Mouse (Mus musculus) adrenal gland, postnatal 14 days (tissue): ENCODE results near the gene Fsd2. TPM values are rescaled to one million over a fixed set of nuclear protein-coding genes. Genes with fewer than 3 reads are reported as not detected.
A peak's percentile ranks its signal among the peaks of the same experiment; 100 is the strongest.

Experiments
- DNase-seq: peaks from one replicate; pipeline ENCODE4 v3.0.0; 2021; ENCODE audit warnings: mixed read lengths
- long read RNA-seq, 2 experiments: library from polyadenylated mRNA; stranded (forward); transcript quantifications; one replicate each; pipeline ENCODE4 v2.0.0; 2021
- total RNA-seq: library from RNA; stranded (reverse); gene quantifications from 2 replicates; pipeline ENCODE4 v1.2.3, GENCODE M21; 2021

The Fsd2 gene
- 1.3 and 2.0 TPM in 2 replicates for total RNA-seq
- long read RNA-seq, experiment 1: 0 reads
- long read RNA-seq, experiment 2, partial matches to known transcripts: 0 of 1 reads
- long read RNA-seq, experiment 2, other reads (novel, unspliced or antisense): 1 of 1 reads

DNA sequence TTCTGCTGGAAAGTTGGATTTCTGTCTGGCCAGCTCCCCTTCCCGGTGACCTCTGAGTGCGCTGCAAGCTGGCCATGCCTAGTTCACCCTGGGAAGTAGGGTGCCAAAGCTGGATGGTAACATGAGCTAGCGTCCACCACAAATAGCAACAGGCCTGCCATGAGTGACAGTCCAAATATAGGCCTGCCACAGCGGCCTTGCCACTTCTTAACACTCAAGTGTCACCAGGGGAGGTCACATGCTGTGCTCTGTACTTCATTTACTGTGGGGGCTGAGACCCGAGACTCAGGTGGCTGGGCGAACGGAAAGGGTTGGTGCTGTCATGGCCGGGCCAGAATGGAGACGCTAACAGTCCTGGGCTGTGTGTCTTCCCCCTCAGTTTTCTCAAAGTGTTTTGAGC is at the start of gene Fsd2:
Fsd2 (minus strand) TSS at position 53 of the 400 bp plus-strand sequence.
- no peak for DNase-seq

DNA sequence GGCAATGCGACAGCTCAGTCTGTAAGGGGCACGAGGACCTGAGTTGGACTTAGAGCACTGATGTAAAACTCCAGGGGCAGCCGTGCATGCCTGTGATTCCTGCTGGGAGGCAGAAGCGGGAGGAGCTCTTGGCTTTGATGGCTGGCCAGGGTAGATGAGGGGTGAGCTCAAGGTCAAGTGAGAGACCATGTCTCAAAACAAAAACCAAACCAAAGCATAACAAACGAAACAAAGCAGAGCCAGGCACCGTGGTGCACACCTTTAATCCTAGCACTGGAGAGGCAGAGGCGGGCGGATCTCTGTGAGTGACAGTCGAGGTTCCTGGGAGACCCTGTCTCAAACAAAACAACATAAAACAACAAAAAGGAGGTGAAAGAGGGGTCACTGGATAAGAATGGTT is 48.3 kb upstream of the Fsd2 start:
- DNase-seq: no peak

DNA sequence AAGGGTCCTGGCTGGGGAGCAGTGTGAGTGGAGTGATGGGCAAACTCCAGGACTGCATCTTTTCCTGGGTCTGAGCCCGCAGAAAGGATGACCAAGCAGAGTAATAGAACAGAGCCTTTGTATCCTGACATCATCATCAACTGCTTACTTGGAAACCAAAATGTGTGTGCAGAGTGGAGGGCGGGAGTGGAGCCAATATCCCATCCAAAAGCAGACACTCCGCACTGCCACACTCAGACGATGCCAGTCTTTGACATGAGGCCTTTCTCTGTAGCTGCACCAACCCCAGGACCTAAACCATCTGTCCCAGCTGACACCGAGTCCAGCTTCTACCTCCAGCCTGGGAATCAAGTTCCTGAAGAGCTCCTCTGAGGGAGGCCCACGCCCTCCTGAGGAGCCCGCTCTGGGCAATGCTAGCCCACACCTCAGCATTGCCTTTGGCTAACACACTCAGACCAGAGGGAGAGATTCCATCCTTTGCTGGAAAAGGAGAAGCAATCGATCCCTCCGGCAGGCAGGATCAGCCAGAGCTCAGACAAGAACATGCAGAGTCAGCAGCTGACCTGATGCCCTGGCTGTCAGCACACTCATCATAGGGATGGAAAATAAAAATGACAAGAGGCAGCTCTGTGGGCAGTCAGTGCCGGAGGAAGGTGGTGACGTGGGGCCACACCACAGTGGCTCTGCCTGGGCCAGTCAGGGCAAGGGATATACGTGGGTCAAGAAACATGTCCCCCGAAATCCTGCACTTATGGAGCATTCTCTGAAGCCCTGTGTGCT is 46.3 kb upstream of the Fsd2 start:
- DNase-seq: no peak

DNA sequence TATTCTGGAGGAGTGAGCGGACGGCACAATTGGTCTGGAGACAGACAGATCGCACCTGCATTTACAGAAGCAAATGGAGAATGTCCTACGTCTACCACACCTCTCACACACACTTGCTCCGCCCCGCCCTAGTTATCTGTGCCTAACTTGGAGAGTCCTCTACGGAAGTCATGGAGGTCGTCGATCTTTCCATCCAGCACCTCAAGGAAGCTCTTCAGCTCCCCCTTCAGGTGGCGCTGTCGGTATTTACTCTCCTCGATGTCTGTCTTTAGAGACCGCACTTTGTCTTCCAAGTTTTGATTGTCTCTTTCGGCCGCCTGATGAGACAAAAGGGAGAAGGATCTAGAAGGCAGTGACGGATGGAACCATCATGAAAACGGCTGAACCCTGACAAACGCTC is 43.4 kb upstream of the Fsd2 start:
- peak; percentile 48 for DNase-seq

DNA sequence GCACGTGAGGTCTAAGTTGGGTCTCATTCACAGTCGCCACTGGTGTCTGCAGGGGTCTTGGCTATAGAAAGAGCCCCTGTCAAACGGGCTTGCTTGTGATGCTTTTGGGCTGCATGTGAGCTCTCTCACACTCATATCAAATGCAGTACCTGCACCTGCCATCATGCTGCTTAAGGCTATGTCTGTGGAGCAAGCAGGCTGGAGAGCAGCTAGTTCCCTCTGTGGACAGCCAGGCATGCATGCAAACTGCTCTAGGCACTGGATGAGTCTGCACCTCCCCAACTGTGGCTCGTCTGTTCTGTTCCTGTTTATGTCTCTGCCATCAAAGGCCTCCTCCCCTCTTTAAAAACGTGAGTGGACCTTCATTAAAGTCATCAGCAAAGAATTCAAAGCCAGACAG is 39.7 kb upstream of the Fsd2 start:
- DNase-seq: no peak

DNA sequence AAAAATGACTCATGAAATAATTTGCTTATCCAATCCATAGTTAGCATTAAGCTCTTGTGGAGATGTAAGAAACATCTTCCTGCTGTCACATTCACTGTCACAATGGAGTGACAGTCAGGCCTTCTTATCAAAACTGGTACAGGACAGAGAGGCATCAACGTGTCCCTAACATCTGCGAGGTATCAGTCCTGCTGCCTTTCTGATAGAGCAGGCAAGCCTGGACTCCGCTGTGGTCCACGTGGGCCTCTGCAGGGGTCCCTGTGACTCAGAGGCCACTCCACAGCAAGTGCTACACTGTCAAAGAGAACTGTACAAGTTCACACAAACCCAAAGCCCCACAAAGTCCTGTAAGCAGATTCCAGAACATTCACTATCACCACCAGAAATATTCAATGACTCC is 38.7 kb upstream of the Fsd2 start:
- DNase-seq: no peak

DNA sequence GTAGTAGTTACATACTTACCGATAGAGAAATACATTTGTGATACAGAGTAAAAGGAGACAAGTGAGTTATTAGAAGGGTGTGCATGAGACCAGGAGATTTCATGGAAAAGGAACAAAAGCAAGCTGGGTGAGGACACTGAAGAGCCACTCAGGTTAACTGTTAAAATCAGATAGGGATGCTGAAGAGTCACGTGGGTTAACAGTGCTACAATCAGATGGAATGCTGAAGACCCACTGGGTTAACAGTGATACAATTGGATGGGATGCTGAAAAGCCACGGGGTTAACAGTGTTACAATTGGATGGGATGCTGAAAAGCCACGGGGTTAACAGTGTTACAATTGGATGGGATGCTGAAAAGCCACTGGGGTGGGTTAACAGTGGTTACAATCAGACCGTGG is 38.2 kb upstream of the Fsd2 start:
- DNase-seq: no peak

DNA sequence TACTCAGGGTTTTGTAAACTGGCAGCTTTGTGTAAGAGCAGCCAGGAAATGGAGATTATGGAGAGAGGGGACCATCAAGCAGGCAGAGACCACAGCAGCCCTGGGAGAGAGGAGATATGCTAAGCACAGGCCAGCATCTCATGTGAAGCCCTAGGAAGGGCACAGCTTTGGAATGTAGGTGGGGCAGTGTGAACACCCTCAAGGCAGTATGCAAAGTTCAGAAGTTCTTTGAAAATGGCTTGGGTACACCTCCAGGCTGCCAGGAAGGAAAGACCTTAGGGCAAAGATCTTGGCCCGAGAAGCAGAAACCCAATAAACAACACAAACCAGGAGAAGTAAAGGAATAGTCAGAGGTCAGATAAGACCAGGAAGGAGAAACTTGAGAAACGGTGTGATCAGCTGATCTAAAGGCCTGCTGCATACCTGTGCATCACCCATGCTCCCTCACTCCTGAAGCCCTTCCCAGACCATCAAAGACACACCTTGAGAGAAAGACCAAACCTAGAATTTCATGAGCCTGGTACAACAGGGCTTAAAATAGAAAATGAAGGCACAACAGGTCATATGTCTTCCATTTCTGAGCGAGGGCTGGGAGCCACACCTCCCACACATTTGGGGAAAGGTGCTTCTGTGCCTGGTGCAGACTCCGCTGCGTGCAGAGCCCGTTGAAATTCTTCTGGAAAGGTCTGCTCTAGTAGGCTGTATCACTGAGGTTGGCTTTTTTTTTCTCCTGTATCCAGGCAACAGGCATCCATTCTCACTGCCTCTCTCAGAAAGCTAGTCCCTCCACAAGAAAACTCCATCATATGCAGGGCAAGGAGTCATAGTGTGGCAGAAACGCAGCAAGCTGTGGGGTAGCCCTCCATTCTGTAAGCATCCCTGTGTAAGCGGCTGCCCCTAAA is 32.9 kb upstream of the Fsd2 start:
- DNase-seq: no peak

DNA sequence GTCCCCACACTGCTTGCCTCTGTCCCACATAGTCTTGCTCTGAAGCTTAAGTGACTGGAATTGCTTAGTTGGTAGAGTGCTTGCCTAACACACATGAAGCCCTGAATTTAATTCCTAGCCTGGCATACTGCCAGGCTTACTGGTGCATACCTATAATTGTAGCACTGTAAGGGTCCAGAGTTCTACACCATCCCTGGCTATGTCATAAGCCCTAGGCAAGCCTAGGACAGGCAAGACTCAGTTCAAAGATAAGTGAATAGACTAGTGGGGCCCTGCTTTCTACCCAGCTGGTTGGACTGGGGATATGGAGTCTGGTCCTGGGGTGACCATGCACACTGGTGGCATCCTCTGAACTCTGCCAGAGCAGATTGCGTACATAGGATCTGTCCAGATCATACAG is 30.9 kb upstream of the Fsd2 start:
- DNase-seq: no peak

DNA sequence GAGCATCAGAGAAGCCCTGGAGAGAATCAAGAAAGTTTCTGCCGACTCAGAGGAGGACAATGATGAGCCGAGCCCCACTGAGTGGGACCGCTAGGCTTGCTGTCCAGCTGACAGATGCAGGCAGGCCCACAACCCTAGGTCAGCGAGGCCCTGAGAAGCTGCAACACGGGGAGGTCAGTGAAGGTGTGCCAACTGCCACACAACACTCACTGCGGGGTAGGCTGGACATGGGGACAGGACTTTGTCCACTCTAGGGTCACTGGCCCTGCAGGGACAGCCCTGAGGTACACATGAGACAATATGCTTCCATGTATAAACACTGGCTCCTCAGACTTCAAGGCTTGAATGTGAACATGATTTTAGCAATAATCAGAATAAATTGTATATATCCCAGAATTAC is 29.3 kb upstream of the Fsd2 start:
- DNase-seq: no peak

DNA sequence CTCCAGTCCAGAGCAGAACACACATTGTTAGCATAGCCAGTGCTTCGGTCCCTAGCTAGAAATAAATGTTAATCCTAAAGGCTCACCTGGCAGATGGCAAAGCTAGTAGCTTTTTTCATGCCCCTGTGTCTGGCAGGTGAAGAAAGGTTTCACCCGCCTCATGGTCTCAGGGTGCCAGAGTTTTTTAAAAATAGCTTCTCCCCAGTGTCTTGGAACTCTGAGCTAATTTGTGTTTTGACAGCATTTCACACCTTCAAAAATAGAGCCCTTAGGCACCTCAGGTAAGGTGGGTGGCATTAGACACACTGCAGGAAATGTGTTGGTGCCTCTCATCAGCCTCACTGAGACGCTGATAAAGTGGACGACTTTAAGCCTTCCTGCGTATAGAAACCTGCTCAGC is 28.3 kb upstream of the Fsd2 start:
- DNase-seq: no peak

DNA sequence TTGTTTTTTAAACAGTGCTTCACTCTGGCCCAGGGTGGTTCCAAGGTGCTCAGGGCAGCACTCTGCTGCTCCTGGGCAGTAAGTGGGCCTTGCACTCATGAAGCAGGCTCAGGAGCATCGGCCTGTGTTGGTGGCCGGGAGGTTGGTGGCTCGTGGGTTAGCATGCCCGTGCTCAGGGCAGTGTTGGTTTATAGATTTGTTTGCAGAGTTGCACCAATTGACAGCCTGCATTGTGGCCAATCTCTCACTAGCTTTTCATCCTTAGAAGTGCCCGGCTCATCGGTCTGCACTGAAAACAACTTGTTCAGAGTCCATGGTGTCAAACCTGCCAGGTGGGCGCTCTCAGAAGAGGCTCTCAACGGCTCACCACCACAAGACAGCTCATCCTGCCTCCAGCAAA is 26.6 kb upstream of the Fsd2 start:
- DNase-seq: no peak

DNA sequence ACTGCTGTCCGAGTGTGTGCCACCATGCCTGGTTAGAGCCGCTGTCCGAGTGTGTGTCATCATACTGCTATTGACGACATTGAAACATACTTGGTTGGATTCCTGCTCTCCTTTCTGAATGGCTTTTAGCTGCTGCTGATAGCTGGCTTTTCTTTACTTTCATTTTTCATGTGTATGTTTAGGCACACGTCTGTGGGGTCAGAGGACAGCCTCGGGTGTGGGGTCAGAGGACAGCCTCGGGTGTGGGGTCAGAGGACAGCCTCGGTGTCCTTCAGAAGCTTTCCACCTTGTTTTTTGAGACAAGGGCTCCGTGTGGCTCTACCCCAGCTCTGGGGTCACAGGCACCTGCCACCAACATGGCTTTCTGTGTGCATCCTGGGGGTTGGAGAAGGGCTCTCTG is 25.9 kb upstream of the Fsd2 start:
- no peak for DNase-seq

DNA sequence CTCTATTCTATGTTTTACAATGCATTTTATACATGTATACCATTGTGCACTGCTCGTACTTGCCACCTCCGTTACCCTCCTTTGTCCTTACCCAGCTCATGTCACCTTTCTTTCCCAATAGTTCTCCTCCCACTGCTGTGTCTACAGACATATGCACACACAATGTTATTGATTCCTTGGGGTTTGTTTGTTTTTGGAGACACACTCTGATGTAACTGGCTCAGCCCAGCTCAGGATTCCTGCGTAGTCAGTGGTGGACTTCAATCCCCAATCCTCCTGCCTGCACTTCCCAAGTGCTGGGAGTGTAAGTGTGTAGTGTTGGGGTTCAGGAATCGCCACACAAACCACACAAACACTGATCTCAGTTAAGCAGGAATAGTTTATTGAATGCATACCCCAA is 20.5 kb upstream of the Fsd2 start:
- DNase-seq: no peak

DNA sequence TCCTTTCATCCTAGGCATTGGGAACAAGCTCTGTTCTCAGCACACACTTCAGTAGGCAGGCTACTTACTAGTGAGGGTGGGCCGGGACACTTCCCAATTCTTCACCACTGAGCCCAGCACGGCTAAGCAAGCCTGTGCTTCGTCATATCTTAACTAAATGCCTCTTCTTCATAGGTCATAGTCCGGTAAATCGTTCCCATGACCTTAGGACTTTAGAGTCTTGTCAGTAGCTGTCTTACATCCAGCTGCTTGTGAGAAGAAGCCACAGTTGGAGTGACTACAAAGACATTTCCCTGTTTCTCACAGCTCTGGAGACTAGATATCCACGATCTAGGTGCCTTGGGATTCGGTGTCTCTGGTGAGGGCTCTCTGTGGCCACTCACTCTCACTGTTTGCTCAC is 18.6 kb upstream of the Fsd2 start:
- no peak for DNase-seq

DNA sequence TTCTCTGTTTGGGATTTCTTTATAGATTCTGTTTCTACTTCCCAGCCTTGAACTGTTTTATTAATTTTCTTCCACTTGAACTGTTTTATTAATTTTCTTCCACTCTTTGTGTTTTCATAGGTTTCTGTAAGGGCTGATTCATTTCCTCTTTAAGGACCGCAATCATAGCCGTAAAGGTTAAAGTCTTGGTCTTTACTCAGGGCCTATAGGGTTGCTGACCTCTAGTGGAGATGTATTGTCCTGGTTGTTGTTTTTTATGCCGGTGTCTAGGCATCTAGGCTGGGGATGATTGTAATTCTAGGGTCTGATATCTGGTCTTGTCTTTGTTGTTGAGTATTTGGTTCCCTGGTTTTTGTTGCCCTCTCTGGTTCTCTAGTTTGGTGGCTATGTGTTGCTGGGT is 16.8 kb upstream of the Fsd2 start:
- DNase-seq: no peak

DNA sequence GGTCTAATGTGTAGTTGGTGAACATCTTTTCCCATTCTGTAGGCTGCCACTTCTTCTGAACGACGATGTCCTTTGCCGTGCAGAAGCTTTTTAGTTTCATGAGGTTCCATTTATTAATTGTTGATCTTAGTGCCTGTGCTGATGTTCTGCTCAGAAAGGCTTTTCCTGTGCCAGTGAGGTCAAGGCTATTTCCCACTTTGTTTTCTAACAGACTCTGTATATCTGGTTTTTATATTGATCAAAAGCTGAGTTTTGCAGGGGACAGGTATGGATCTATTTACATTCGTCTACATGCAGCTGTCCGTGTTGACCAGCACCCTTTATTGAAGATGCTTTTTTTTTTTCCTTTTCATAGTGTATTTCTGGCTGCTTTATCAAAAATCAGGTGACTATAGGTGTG is 12.6 kb upstream of the Fsd2 start:
- no peak for DNase-seq

DNA sequence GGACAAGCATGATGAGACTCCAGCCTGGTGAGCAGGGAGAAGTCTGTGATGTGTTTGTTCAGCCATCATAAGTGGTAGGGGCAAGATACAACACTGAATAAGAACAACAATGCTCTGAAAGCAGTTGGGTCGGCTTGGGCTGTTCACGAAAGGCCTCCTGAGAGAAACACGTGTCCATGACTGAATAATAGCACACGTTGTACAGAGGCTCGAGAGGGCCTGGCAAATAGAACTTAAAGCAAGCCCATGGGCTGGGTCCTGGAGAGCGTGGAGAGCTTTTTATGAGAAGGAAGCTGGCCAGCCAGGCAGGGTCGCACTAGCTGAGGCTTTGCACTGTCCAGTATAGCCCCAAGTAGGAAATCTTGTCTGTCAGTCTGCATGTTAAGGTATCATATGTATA is 11.7 kb upstream of the Fsd2 start:
- DNase-seq: no peak

DNA sequence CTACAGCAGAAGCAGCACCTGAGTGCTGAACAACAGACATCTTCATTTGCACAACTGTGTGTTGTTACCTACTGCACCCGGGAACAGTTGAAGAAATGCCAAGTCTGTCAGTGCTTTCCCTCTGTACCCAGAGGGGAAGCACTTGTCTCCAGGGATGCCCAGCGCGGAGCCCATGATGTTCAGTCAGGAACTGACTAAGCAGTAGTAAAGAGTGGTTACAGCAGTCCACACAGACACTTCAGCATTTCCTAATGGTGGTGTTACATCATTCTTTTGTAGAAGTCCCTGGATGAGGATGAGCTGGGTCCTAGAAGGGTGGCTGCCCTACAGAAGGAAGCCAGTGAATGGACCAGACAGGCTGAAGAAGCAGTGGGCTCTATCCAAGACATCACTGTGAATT is 11.1 kb upstream of the Fsd2 start:
- DNase-seq: no peak

DNA sequence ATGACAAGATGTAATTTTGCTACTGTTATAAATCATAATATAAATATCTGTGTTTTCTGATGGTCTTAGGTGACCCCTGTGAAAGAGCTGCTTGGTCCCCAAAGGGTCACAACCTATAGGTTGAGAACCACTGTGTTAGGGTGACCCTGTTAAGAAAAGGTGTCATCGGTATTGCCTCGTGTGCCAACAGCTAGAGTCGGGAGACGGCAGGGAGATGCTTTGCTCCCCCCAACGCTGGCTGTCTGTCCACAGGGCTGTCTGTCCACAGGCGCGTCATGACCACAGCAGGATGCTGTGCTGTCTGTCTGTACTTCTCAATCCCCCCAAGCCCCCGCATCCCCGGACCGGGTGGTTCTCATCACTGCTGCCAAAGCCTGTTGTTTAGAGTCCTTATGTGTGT is 8.9 kb upstream of the Fsd2 start:
- DNase-seq: no peak

DNA sequence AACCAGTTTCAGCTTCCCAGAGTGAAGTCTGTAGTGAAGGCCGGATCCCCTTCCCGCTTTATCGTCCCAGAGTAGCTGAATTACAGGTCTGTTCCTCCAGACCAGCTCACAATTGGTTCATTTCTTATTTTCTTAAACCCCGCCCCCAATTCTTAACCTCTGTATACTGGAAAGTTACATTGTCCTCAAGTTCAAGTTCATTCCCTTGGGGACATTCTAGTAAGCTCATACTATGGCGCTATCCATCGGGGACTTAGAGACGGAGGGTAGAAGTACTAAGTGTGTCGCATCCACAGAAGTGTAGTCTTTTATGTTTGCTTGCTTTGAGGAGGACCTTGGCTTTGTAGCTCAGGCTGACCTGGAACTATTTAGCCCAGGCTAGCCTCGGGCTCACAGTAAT is 7.1 kb upstream of the Fsd2 start:
- no peak for DNase-seq

DNA sequence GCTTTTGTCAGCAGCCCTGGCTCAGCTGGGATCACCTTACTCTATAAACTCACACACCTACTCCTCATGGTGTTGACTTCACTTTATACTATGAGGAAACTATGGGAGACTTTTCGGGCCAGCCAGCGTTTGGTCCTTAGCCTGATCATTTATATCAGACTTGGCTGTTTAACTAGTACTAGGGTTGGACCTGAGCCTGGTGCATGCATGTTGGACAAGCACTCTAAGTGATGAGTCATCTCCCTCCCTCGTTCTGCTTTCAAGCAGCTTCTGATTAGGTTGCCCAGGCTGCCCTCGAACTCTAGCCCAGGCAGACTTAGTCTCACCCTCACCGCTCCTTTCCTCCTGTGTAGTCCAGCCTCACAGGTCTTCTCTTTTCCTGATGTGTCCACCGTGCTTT is 6.7 kb upstream of the Fsd2 start:
- DNase-seq: peak; percentile 67

DNA sequence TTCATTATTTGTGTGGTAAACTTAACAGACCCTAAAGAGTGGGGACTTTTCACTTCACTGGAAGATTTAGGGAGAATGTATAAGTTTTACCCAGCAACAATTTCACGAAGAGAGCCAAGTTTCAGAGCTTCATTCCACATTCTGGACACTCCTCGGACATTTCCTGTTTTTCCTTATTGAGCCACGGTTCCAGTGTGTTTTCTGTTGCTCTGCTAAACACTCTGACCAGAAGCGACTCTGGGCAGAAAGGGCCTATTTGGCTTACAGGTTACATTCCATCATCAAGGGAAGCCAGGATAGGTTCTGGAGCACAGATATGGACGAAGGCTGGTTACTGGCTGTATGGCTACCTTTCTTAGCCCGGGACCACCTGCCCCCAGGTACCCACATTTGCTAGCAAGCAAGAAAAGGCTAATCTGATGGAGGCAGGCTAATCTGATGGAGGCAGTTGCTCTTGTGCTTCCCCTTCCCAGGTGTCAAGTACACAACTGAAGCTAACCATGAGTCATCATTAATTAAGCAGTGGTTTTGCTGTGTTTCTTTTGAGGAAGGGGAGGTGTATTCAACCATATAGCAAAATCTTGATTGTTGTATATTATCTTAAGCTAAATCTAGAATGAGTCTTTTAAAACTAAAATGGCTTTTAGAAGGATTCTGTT is 6.0 kb upstream of the Fsd2 start:
- no peak for DNase-seq
